Mouse (Mus musculus) lung, embryonic 15.5 days (tissue): ENCODE measurements at regions not wholly inside any gene's neighbourhood (a gene's known extent, or its start where the extent isn't known, plus 50 kb on each side); places are given as distances from the start of the nearest gene placed in this dataset.

Experiments used
- ATAC-seq: fragments of 200-750 bp; cut with Nextera tagmentation; 2 replicates; pipeline ENCODE4 v1.8.0; 2017; ENCODE audit warnings: moderate number of reproducible peaks, borderline replicate concordance; ENCODE audit not compliant: low FRiP score, low TSS enrichment; ENCODE audit errors: extremely low read depth
- H3K27ac ChIP-seq: fragments of 300-500 bp; sonication (generic); 2 replicates; pipeline ENCODE4 v1.5.1; 2015; ENCODE audit warnings: moderate library complexity, mild to moderate bottlenecking, inconsistent platforms
- H3K27me3 ChIP-seq: fragments of 300-500 bp; sonication (generic); 2 replicates; pipeline ENCODE4 v1.6.1; 2015; ENCODE audit warnings: inconsistent platforms
- H3K36me3 ChIP-seq: fragments of 300-500 bp; sonication (generic); 2 replicates; pipeline ENCODE4 v1.6.1; 2015; ENCODE audit warnings: inconsistent platforms
- H3K4me1 ChIP-seq: fragments of 300-500 bp; sonication (generic); 2 replicates; pipeline ENCODE4 v1.6.1; 2015; ENCODE audit warnings: inconsistent platforms
- H3K4me2 ChIP-seq: fragments of 300-500 bp; sonication (generic); 2 replicates; pipeline ENCODE4 v1.6.1; 2015; ENCODE audit warnings: inconsistent platforms, mild to moderate bottlenecking, moderate library complexity
- H3K4me3 ChIP-seq: fragments of 300-500 bp; sonication (generic); 2 replicates; pipeline ENCODE4 v1.5.1; 2015; ENCODE audit warnings: mild to moderate bottlenecking, inconsistent platforms
- H3K9ac ChIP-seq: fragments of 300-500 bp; sonication (generic); 2 replicates; pipeline ENCODE4 v1.6.1; 2015; ENCODE audit warnings: inconsistent platforms
- H3K9me3 ChIP-seq: fragments of 300-500 bp; sonication (generic); 2 replicates; pipeline ENCODE4 v1.6.1; 2016; ENCODE audit warnings: inconsistent platforms
- WGBS: fragments of 180-500 bp; shearing (Covaris S2); methylation state at CpG from one replicate; pipeline ENCODE4 v1.1.7; 2015; 5-methylcytosine and 5-hydroxymethylcytosine counted together

DNA sequence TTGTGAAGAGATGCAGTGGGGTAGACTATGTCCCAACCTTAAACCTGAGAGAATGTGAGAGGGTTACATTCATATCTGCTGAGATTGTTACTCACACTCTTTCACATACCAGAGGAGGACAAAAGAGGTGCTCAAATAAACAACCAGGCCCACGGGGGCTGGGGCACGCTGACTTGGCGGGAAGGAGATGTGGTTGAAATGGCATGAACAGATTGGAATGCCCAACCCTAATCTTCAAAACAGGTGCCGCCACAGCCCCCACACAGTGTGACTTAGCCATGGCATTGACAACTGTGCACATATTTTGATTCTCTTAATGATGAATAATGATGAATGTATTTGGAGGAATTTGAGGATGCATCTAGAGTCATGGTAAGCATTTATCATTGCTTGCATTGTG is 137.6 kb upstream of the Runx1 start:
- H3K36me3 ChIP-seq, result no peaks in the 10 kb centered on the region
- no peaks in the 10 kb centered on the region for H3K27me3 ChIP-seq
- no peak for ATAC-seq
- no peak overlapping the region for H3K27ac ChIP-seq
- no peak overlapping the region for H3K4me3 ChIP-seq
- H3K4me1 ChIP-seq, result no peaks in the 10 kb centered on the region
- no peak overlapping the region for H3K4me2 ChIP-seq
- no peaks in the 10 kb centered on the region for H3K9me3 ChIP-seq
- no peak overlapping the region for H3K9ac ChIP-seq
- WGBS, result 72% methylated on average over 4 of the region's 4 CpGs

DNA sequence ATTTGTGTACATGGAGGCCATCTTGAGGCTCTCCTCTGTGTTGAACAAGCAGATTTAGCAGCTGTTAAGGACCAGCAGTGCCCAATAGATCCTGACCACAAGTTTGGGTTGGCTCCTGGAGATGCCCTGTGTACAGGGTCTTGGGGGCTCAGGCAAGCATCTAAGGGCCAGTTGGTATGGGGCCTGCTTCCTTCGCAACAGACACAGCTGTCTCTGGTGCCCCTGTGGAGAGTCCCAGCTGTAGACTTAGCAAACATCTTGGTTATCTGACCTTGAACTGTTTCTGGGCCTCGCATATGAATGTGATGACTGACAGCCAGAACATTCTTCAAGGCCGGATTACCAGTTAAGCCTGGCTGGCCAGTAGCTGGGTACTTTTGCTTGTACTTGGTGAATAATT is 135.4 kb upstream of the Runx1 start:
- H3K36me3 ChIP-seq, result no peaks in the 10 kb centered on the region

GRCm38 (mm10) chr16:92960740-92961139 is 134.8 kb upstream of the Runx1 start:
- no peak for ATAC-seq
- Histone ChIP-seq H3K4me1 (peaks cover 2% of the 10 kb centered on the region; the same call in 1 of the 2 replicates), H3K9me3 (no peaks in the 10 kb centered on the region), H3K4me3 (no peak overlapping the region), H3K4me2 (no peak overlapping the region), H3K27ac (no peak overlapping the region), H3K9ac (no peak overlapping the region), H3K27me3 (no peaks in the 10 kb centered on the region; the same call in 1 of the 2 replicates), H3K36me3 (no peaks in the 10 kb centered on the region)
- 67% methylated on average over 7 of the region's 7 CpGs for WGBS

More for the DNA sequence above, 135.4 kb upstream of the Runx1 start:
- Histone ChIP-seq H3K4me3 (no peak overlapping the region), H3K27me3 (no peaks in the 10 kb centered on the region; the same call in 1 of the 2 replicates), H3K9ac (no peak overlapping the region), H3K4me1 (no peaks in the 10 kb centered on the region; the same call in 1 of the 2 replicates), H3K9me3 (no peaks in the 10 kb centered on the region), H3K4me2 (no peak overlapping the region), H3K27ac (no peak overlapping the region)
- no peak for ATAC-seq
- WGBS, result 59% methylated on average over 3 of the region's 3 CpGs

- Histone ChIP-seq H3K27me3 (no peaks in the 10 kb centered on the region; the same call in 1 of the 2 replicates), H3K9me3 (no peaks in the 10 kb centered on the region), H3K36me3 (no peaks in the 10 kb centered on the region), H3K4me2 (no peak overlapping the region), H3K4me1 (peaks cover 19% of the 10 kb centered on the region), H3K4me3 (no peak overlapping the region), H3K27ac (no peak overlapping the region), H3K9ac (no peak overlapping the region)
- no peak for ATAC-seq
- WGBS, result 81% methylated on average over 8 of the region's 8 CpGs
Measured at GRCm38 (mm10) chr16:92958967-92959366, 133.0 kb upstream of the Runx1 start.

DNA sequence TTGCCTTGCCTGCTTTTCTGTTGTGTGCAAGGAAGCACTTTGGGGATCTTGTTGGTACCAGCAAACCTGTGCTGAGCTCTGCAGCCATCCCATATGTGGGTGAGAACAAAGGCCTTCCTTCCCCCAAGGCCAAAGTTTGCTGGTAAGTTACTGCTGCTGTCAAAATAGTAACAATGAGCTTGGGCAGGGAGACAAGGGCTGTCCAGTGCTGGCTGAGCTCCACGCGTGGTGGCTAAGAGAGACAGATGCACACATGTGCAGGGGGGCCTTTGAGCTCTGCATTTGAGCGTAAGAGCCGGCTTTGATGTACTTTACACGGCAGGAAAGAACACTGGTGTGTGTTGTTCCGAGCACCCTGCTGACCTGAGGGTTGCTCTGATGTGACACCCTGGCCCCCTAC is 132.2 kb upstream of the Runx1 start:
- Histone ChIP-seq H3K36me3 (no peaks in the 10 kb centered on the region), H3K27me3 (no peaks in the 10 kb centered on the region; the same call in 1 of the 2 replicates), H3K4me2 (no peak overlapping the region), H3K27ac (no peak overlapping the region), H3K9me3 (no peaks in the 10 kb centered on the region), H3K9ac (no peak overlapping the region), H3K4me1 (peaks cover 23% of the 10 kb centered on the region), H3K4me3 (no peak overlapping the region)
- ATAC-seq, result no peak
- WGBS, result 64% methylated on average over 6 of the region's 6 CpGs

- no peak overlapping the region for H3K4me3 ChIP-seq
- ATAC-seq, result no peak
- no peaks in the 10 kb centered on the region; the same call in 1 of the 2 replicates for H3K27me3 ChIP-seq
- H3K36me3 ChIP-seq, result no peaks in the 10 kb centered on the region
- peaks cover 23% of the 10 kb centered on the region for H3K4me1 ChIP-seq
- no peak overlapping the region for H3K27ac ChIP-seq
- H3K9ac ChIP-seq, result no peak overlapping the region
- no peak overlapping the region for H3K4me2 ChIP-seq
- WGBS, result 32% methylated on average over 5 of the region's 5 CpGs
- H3K9me3 ChIP-seq, result no peaks in the 10 kb centered on the region
Measured at GRCm38 (mm10) chr16:92955508-92955907, 129.6 kb upstream of the Runx1 start.

DNA sequence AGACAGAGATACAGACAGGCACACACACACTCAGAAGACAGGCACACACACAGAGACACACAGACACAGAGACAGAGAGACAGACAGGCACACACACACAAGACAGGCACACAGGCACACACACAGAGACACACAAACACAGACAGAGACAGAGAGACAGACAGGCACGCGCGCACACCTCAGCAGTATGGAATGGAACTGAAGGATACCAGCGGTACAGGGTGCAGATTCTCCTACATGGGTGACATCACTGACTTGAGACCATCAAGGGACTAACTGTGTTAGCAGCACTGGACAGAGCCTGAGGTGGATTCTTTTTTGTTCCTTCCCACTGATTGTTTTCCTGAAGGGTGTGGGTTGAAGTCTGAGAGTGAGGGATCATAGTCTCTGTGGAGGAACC is 129.1 kb upstream of the Runx1 start:
- 94% methylated on average over 4 of the region's 4 CpGs for WGBS
- Histone ChIP-seq H3K9ac (no peak overlapping the region), H3K27ac (no peak overlapping the region), H3K36me3 (no peaks in the 10 kb centered on the region), H3K9me3 (no peaks in the 10 kb centered on the region), H3K4me2 (no peak overlapping the region), H3K4me1 (peaks cover 23% of the 10 kb centered on the region), H3K27me3 (no peaks in the 10 kb centered on the region; the same call in 1 of the 2 replicates), H3K4me3 (no peak overlapping the region)
- ATAC-seq, result no peak

DNA sequence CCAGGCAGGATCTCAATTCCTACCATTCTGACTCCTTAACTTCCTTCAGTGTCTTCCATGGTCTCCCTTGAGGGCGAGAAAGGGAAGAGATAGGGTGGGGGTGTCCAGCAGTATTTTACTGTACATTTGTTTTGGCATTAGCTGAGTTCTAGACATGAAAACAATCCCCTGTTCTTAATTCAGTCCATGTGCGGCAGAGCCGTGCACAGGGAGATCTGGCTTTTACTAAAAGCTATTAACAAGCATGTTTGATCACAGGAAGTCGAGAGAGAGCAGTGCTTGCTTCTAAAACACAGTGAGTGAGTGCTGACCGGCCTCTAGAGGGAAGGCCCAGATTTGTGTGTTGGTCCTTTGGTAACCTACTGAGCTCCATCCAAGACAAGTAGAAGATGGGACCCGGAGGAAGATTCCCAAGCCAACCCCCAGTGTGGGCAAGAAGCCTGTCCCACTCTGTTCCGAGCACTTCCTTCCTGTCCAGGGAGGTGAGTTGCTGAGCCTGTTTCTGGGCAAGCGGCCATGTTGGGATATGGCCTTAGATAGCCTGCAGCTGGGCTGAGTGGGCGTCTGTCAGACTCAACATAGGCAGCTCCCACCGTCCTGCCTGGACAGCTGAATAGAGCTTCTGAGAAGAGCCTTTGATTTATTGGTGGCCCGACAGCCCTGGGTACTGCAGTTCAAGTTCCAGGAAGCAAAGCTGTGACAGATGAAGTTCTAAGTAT is 128.1 kb upstream of the Runx1 start:
- H3K9ac ChIP-seq, result no peak overlapping the region
- WGBS, result 36% methylated on average over 11 of the region's 11 CpGs
- H3K4me2 ChIP-seq, result no peak overlapping the region
- H3K4me3 ChIP-seq, result no peak overlapping the region
- peaks cover 23% of the 10 kb centered on the region for H3K4me1 ChIP-seq
- H3K9me3 ChIP-seq, result no peaks in the 10 kb centered on the region
- no peaks in the 10 kb centered on the region for H3K36me3 ChIP-seq
- ATAC-seq, result peak; percentile 92
- H3K27me3 ChIP-seq, result no peaks in the 10 kb centered on the region; the same call in 1 of the 2 replicates
- peak overlapping the region; percentile 34 for H3K27ac ChIP-seq

GRCm38 (mm10) chr16:92952336-92953097 is 126.6 kb upstream of the Runx1 start:
- H3K9ac ChIP-seq, result no peak overlapping the region
- no peak for ATAC-seq
- H3K27me3 ChIP-seq, result no peaks in the 10 kb centered on the region; the same call in 1 of the 2 replicates
- H3K4me2 ChIP-seq, result no peak overlapping the region
- no peaks in the 10 kb centered on the region for H3K9me3 ChIP-seq
- H3K4me1 ChIP-seq, result peaks cover 23% of the 10 kb centered on the region
- H3K27ac ChIP-seq, result no peak overlapping the region
- H3K4me3 ChIP-seq, result no peak overlapping the region
- H3K36me3 ChIP-seq, result no peaks in the 10 kb centered on the region
- WGBS, result 42% methylated on average over 7 of the region's 7 CpGs

DNA sequence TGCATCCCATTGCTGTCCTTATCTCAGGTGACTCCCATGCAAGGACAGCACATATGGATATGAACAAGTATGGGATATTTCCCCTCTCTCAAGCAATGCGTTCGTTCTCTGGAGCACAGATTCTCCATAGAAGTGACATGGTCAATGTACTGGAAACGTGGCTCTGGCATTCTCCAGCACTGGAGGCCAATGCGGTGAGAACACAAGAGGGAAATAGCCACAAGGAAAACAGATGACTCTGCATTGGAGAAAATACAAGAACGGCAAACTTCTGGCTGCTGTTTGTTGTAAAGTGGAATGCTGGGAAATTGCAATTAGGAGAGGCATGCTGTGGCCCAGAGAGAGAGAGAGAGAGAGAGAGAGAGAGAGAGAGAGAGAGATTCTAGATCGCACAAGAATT is 125.6 kb upstream of the Runx1 start:
- WGBS, result 79% methylated on average over 6 of the region's 6 CpGs
- H3K4me2 ChIP-seq, result no peak overlapping the region
- H3K9me3 ChIP-seq, result no peaks in the 10 kb centered on the region
- H3K4me1 ChIP-seq, result peaks cover 23% of the 10 kb centered on the region
- no peak overlapping the region for H3K9ac ChIP-seq
- no peak overlapping the region for H3K27ac ChIP-seq
- ATAC-seq, result no peak
- no peaks in the 10 kb centered on the region for H3K36me3 ChIP-seq
- no peaks in the 10 kb centered on the region for H3K27me3 ChIP-seq
- H3K4me3 ChIP-seq, result no peak overlapping the region

DNA sequence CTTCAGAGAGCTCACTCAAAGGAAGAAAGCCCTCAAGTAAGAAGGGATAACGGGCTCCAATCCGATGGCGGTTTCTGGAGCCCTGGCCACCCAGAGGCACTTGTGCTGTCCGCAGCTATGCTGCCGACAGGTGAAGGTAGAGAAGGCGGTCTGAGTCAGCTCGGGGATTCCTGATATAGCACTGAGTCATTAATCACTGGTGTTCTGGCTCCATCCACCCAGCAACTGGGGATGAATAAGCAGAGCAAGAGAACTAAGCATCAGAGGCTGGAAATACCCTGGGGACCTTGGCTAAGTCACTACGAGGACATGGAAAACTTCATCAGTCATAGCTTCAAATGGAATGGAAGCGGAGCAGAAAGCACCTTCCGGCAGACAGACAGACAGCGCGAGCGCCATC is 122.5 kb upstream of the Runx1 start:
- no peaks in the 10 kb centered on the region for H3K9me3 ChIP-seq
- H3K27ac ChIP-seq, result no peak overlapping the region
- H3K4me3 ChIP-seq, result no peak overlapping the region
- no peaks in the 10 kb centered on the region for H3K27me3 ChIP-seq
- no peak overlapping the region for H3K9ac ChIP-seq
- no peak for ATAC-seq
- 88% methylated on average over 13 of the region's 13 CpGs for WGBS
- no peaks in the 10 kb centered on the region for H3K4me1 ChIP-seq
- H3K36me3 ChIP-seq, result no peaks in the 10 kb centered on the region
- H3K4me2 ChIP-seq, result no peak overlapping the region

- Histone ChIP-seq H3K4me2 (no peak overlapping the region), H3K27me3 (no peaks in the 10 kb centered on the region), H3K9ac (no peak overlapping the region), H3K9me3 (no peaks in the 10 kb centered on the region), H3K4me1 (no peaks in the 10 kb centered on the region), H3K36me3 (no peaks in the 10 kb centered on the region), H3K27ac (no peak overlapping the region), H3K4me3 (no peak overlapping the region)
- ATAC-seq, result no peak
- 70% methylated on average over 4 of the region's 4 CpGs for WGBS
Measured at GRCm38 (mm10) chr16:92946554-92946953, 120.6 kb upstream of the Runx1 start.
